Mouse (Mus musculus): ENCODE measurements around the gene Map2k5.

The Map2k5 gene

GRCm38 (mm10) chr9:63258768-63259167, 118.9 kb downstream of the Map2k5 start:
- DNase-seq (ENCODE audit: low spot score in 2 of 2), result no peak

DNA sequence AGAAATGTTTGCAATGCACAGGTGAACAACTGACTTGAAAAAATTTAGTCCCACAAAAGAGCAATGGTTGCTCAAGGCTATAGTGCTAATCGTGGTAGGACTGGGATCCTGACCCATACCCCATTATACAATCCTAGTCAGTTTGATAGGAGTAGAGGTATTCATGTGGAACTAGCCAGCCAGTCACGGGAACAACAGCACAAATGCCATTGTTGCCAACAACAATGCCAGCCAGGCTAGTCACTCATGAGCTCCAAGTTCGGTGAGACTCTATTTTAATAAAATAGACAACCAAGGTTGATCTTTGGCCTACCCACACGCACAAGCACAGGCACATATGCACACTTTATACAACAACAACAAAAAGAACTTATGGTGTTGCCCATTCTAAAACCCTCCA, 120.0 kb downstream of the Map2k5 start:
- no peak for DNase-seq (ENCODE audit: low spot score in 2 of 2)

DNA sequence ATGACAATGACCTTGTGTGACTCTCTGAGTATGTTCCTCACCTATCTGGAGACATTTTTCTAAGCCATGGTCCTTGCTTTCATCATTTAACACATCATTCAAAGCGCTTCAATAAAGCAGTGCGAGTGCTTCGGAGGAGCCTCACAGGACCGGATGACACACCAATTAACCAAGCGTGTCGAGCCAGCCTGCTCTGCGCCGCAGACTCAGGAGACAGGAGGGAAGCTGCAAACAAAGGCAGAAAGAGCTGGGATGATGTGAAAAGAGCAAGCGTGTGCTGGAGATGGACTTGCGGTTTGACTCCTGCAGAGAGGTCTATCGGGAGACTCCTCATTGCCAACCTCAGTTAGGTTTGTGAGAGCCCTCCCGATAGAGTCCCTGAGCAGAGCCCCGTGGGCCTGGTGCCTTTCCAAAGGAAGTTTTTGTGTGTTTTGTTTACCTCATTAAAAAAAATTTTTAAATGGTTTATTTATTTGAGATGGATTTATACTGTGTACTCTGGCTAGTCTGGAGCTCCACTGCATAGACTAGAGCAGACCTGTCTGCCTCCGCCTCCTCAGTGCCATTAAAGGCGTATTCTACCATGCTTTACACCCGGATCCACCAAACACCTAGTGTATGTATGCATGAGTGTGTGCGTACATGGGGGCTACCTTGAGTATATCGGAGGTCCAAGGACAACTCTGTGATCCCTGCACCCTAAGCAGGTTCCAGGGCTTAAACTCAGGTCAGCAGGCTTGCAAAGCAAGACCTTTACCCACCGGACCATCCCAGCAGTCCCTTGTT, 126.7 kb downstream of the Map2k5 start:
- no peak for DNase-seq (ENCODE audit: low spot score in 2 of 2)

DNA sequence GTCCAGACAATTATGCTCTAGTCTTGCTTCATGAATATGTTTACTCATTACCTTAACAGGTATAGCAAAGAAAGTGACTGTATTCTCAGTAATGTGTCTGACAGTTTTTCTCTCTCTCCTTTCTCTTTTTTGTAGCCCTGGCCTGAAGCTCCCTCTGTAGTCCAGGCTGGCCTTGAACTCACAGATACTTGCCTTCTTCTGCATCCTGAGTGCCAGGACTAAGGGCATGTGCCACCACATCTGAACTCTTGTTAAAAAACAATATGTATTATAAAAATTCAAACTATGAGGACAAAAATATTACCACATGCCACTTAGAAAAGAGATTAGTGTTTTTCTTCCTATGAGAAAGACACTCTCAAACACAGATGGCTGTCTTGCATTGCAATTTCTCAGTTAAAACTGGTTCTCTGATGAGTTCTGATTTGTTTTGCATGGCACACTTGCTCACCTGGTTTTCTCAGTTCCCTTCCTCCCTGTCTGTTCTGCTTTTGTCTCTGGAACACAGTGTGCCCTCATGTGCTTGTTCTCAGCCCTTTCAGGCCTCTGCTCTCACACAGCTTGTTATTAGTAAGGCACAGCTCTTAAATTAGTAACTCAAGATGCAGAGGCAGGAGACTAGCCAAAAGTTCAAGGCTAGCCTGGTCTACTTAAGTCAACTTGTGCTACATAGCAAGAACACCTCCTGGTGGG, 129.5 kb downstream of the Map2k5 start:
- DNase-seq (ENCODE audit: low spot score in 2 of 2), result no peak

DNA sequence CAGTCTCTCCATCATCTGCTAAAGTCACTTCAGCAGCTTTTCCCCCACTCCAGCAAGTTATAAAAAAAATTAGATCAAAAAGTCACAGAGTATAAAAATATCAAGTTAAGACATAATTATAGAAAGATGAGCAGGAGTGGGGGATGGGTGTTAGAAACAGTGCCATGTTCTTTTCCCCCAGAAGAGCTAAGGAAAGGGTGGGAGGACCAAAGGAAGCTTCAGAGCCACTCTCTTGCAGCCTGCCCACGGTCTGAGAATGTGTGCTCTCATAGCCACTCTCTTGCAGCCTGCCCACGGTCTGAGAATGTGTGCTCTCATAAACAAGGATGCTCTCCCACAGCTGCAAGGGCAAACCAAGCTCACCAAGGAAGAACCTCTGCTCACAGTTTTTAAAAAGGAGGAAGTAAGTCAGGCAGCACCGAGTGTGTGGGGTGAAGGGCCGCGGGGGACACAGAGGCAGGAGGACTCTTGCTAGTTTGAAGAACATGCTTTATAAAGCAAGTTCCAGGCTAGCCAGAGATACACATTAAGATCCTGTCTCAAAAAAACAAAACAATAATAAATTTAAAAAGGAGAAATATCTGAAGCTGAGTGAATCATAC, 131.0 kb downstream of the Map2k5 start:
- DNase-seq (ENCODE audit: low spot score in 2 of 2), result no peak

GRCm38 (mm10) chr9:63241961-63242360, 135.7 kb downstream of the Map2k5 start:
- DNase-seq (ENCODE audit: low spot score in 2 of 2), result no peak

- DNase-seq (ENCODE audit: low spot score in 2 of 2), result no peak
Measured at GRCm38 (mm10) chr9:63241241-63241640, 136.5 kb downstream of the Map2k5 start.

GRCm38 (mm10) chr9:63234356-63234755, 143.3 kb downstream of the Map2k5 start:
- DNase-seq (ENCODE audit: low spot score in 2 of 2), result no peak

DNA sequence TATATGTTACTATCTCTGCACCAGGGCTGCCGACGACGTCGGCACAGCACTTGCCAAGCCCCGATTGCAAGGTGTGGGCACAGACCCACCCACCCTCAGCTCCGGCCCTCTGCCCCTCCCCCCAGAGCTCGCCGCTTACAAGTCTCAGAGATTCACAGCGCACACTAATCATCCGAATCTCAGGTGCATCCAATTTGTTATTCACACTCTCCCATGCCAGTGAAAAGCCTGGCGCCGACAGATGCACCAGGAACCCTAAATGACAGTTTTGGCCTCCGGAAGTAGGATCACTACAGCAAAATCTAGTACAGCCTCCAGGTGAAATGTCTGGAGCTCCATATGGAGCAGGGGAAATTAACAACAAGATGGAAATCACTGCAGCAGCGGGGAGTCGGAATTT, 147.4 kb downstream of the Map2k5 start:
- DNase-seq (ENCODE audit: low spot score in 2 of 2), result no peak

- no peak for DNase-seq (ENCODE audit: low spot score in 2 of 2)
Measured at GRCm38 (mm10) chr9:63229124-63229523, 148.6 kb downstream of the Map2k5 start.

DNA sequence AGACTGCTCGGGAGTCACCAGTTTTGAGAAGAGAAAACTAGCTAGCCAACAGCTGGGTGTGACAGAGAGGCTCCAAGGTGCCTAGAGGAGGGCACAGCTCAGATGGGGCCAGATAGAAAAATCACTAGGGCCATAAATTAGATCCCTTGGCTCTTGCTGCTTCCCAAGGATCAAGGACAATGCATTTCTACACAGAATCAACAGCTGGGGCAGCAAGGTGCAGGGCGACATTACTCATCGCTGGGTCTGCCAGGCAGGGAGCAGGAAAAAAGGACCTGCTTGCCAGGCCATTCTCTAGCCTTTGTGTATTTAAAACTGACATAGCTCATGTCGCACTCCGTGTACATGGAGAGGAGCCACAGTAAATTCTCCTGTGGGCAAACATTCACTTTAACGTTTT, 155.5 kb downstream of the Map2k5 start:
- peak in 1 of 2 experiments; percentile 7 for DNase-seq (ENCODE audit: low spot score in 2 of 2)

DNA sequence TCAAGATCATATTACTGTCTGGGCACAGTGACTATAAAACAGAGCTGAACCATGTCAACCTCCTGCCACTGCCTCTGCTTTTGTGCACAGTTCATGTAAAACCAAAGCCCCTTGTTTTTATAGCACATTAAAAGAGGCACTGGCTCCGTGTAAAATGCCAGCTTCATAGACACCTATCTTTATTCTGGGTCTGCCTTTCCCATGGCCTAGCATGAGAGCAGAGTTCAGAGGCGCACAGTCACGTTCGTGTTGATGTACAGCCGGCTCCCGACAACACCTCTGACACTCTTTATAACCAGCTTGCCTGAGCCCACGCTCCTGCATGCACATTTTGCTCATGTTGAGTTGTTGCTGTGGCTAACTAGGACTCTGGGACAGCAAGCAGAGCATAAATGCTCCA, 157.9 kb downstream of the Map2k5 start:
- no peak for DNase-seq (ENCODE audit: low spot score in 2 of 2)

- no peak for DNase-seq (ENCODE audit: low spot score in 2 of 2)
Measured at GRCm38 (mm10) chr9:63215031-63215430, 162.7 kb downstream of the Map2k5 start.

DNA sequence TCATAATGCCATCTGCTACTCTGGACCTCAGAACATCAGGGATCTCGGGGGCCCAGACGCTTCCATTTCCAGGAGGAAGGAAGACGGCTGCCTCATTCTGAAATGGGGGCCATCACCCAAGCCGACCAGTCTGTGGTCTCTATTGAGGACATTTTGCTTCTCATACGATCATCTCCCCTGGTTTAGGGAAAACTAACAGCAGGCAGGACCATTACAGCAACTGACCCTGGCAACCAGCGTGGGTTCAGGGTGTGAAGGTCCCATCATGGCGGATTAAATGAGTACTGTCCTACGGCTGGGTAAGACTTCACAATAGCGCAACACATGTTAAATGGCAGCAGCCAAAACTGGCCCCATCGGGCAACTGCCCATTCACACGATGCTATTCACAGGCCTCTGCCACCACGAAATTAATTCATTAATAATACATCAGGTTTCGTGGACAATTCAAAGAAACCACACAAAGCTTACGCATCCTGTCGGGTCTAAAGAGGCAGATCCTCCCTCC, 170.9 kb downstream of the Map2k5 start:
- DNase-seq (ENCODE audit: low spot score in 2 of 2), result no peak

DNA sequence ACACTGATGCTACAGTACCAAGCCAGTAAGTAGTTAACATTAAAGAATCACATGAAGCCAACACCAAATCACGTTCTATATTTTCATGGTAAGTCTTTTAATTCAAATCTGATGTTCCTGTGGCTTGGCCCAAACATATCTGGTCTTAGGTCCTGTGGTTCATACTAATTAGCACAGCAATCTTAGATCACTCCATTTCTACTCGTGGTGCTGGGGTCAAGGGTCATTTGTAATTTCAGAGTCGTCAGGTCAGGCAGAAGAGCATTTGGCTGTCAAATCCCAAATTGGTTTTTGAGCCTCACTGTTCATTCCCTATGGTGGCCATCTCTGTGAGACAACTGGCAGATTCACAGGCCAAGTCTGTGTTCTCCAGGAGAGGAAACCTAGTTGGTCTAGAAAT, 174.2 kb downstream of the Map2k5 start:
- DNase-seq (ENCODE audit: low spot score in 2 of 2), result no peak

- no peak for DNase-seq (ENCODE audit: low spot score in 2 of 2)
Measured at GRCm38 (mm10) chr9:63201376-63202323, 176.1 kb downstream of the Map2k5 start.

- DNase-seq (ENCODE audit: low spot score in 2 of 2), result no peak
Measured at GRCm38 (mm10) chr9:63197252-63197651, 180.4 kb downstream of the Map2k5 start.

GRCm38 (mm10) chr9:63196114-63196682, 181.5 kb downstream of the Map2k5 start:
- DNase-seq (ENCODE audit: low spot score in 2 of 2), result peak in 1 of 2 experiments; percentile 13

GRCm38 (mm10) chr9:63195523-63195922, 182.2 kb downstream of the Map2k5 start:
- DNase-seq (ENCODE audit: low spot score in 2 of 2), result no peak

DNA sequence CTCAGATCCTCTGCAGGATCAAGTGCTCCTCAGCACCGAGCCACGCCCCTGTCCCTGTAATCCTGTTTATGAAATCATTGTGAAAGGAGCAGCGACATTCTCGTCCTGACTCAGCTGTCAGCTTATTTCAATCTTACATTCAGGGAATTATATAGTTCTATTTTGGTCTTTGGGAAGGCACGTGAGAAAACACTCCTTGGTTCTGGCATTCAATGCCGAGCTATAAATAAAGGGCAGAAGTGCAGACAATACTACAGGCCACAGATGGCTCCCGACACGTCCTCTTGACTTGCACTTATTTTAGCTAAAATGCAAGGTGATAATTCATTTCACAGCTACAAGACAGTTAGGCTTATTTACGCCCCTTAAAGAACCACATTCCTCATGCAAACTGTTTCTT, 182.9 kb downstream of the Map2k5 start:
- DNase-seq (ENCODE audit: low spot score in 2 of 2), result no peak

DNA sequence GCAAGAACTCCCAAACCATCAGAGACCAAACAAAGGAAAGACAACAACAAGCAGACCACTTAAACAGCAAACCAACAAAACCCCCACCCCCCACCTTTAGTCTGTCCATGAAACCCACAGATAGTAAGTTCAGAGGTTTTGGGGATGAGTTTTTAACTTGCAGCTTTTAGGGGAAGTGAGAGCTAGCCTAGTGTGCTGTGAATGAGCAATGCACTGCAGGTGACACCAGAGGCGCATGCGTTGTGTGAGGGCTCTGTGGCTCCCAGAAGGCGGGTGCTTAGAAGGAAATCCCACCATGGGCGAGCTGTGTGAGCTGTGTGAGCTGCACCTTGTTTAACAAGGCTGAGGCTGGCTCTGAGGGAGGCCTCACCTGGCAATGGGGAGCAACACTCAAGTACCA, 184.9 kb downstream of the Map2k5 start:
- DNase-seq (ENCODE audit: low spot score in 2 of 2), result no peak

All from urinary bladder, adult 18-20 months (tissue).